Mouse (Mus musculus) MEL (cell line): ENCODE data around the gene Baiap2. TPM values are rescaled to one million over a fixed set of nuclear protein-coding genes. Genes with fewer than 3 reads are reported as not detected.

Source experiments
- DNase-seq: peaks from one replicate; pipeline ENCODE4 v3.0.0; 2011; ENCODE audit warnings: low read depth, low spot score
- H3K27ac ChIP-seq: 2 replicates; pipeline ENCODE4 v1.5.1; 2012; ENCODE audit warnings: low read depth, mild to moderate bottlenecking, control low read depth, low read length, moderate library complexity; ENCODE audit not compliant: control insufficient read depth
- H3K27me3 ChIP-seq, 2 experiments: fragments of 150-350 bp in 1 of 2; sonication (generic) in 1 of 2; 2 replicates each; pipeline ENCODE4 v1.6.1; 2012; ENCODE audit warnings: low read length in 2 of 2, mild to moderate bottlenecking in 2 of 2, improper control_type of control experiment in 1 of 2, moderate library complexity in 1 of 2; ENCODE audit not compliant: insufficient read depth in 2 of 2, control insufficient read depth in 1 of 2
- H3K36me3 ChIP-seq, 2 experiments: 2 replicates each; pipeline ENCODE4 v1.6.1; 2012 to 2014; ENCODE audit warnings: low read length in 2 of 2, improper control_type of control experiment in 1 of 2, inconsistent platforms in 1 of 2, mild to moderate bottlenecking in 1 of 2; ENCODE audit not compliant: insufficient read depth in 2 of 2, control insufficient read depth in 1 of 2
- H3K4me1 ChIP-seq, 2 experiments: fragments of 150-350 bp in 1 of 2; sonication (generic) in 1 of 2; 2 replicates each; pipeline ENCODE4 v1.6.1; 2012; ENCODE audit warnings: low read length in 2 of 2, improper control_type of control experiment in 1 of 2, mild to moderate bottlenecking in 1 of 2; ENCODE audit not compliant: insufficient read depth in 2 of 2, control insufficient read depth in 1 of 2
- H3K4me3 ChIP-seq, 2 experiments: fragments of 150-350 bp in 1 of 2; sonication (generic) in 1 of 2; 2 replicates each; pipeline ENCODE4 v1.5.1; 2012; ENCODE audit warnings: low read depth in 2 of 2, low read length in 2 of 2, mild to moderate bottlenecking in 2 of 2, moderate library complexity in 2 of 2, control low read depth in 1 of 2, improper control_type of control experiment in 1 of 2; ENCODE audit not compliant: control insufficient read depth in 1 of 2, insufficient read depth in 1 of 2
- H3K79me2 ChIP-seq: 2 replicates; pipeline ENCODE4 v1.6.1; 2012; ENCODE audit warnings: mild to moderate bottlenecking, low read length, moderate library complexity; ENCODE audit not compliant: control insufficient read depth, poor library complexity, insufficient read depth
- H3K9ac ChIP-seq: 2 replicates; pipeline ENCODE4 v1.6.1; 2012; ENCODE audit warnings: low read depth, mild to moderate bottlenecking, control low read depth, low read length, moderate library complexity; ENCODE audit not compliant: control insufficient read depth, poor library complexity, severe bottlenecking
- H3K9me3 ChIP-seq: fragments of 150-350 bp; sonication (generic); replicated peaks from 2 replicates; pipeline ENCODE4 v1.6.1; 2012; ENCODE audit warnings: mild to moderate bottlenecking, low read length, improper control_type of control experiment, moderate library complexity; ENCODE audit not compliant: insufficient read depth
- CHD1 ChIP-seq: IDR thresholded peaks from 2 replicates; pipeline ENCODE4 v1.6.1; 2012; ENCODE audit warnings: low read depth, mild to moderate bottlenecking, inconsistent platforms, low read length, improper control_type of control experiment
- CTCF ChIP-seq, 3 experiments: IDR thresholded peaks in 2 of 3; conservative IDR thresholded peaks in 1 of 3; 2 replicates each; pipeline ENCODE4 v1.5.1; 2011 to 2012; ENCODE audit warnings: low read length in 3 of 3, low read depth in 2 of 3, mild to moderate bottlenecking in 2 of 3, improper control_type of control experiment in 1 of 3, inconsistent platforms in 1 of 3, mixed read lengths in 1 of 3, moderate library complexity in 1 of 3; ENCODE audit not compliant: control insufficient read depth in 1 of 3, insufficient read depth in 1 of 3, poor library complexity in 1 of 3, severe bottlenecking in 1 of 3
- ETS1 ChIP-seq: IDR thresholded peaks from 2 replicates; pipeline ENCODE4 v1.6.1; 2012; ENCODE audit warnings: low read depth, mild to moderate bottlenecking, inconsistent platforms, low read length, improper control_type of control experiment, moderate library complexity
- GABPA ChIP-seq: IDR thresholded peaks from 2 replicates; pipeline ENCODE4 v1.6.1; 2012; ENCODE audit warnings: low read depth, mild to moderate bottlenecking, inconsistent platforms, low read length, improper control_type of control experiment, moderate library complexity
- GATA1 ChIP-seq: IDR thresholded peaks from 2 replicates; pipeline ENCODE4 v1.6.1; 2011; ENCODE audit warnings: low read depth, low read length, improper control_type of control experiment
- JUND ChIP-seq: IDR thresholded peaks from 2 replicates; pipeline ENCODE4 v1.6.1; 2011; ENCODE audit warnings: low read depth, mild to moderate bottlenecking, improper control_type of control experiment, low read length
- MAX ChIP-seq: IDR thresholded peaks from 2 replicates; pipeline ENCODE4 v1.6.1; 2011; ENCODE audit warnings: low read length, improper control_type of control experiment
- MEF2A ChIP-seq: IDR thresholded peaks from 2 replicates; pipeline ENCODE4 v1.6.1; 2014; ENCODE audit warnings: low read depth, mild to moderate bottlenecking, inconsistent platforms, low read length, improper control_type of control experiment; ENCODE audit not compliant: poor library complexity, insufficient replicate concordance, severe bottlenecking; ENCODE audit errors: extremely low read depth
- MYB ChIP-seq: IDR thresholded peaks from 2 replicates; pipeline ENCODE4 v1.6.1; 2011; ENCODE audit warnings: mild to moderate bottlenecking, low read depth, low read length, improper control_type of control experiment
- MYC ChIP-seq: IDR thresholded peaks from 2 replicates; pipeline ENCODE4 v1.6.1; 2011; ENCODE audit warnings: low read depth, mild to moderate bottlenecking, low read length, improper control_type of control experiment, moderate library complexity
- POLR2AphosphoS2 ChIP-seq: IDR thresholded peaks from 2 replicates; pipeline ENCODE4 v1.6.1; 2011; ENCODE audit warnings: low read length, improper control_type of control experiment
- POLR2AphosphoS5 ChIP-seq: IDR thresholded peaks from 2 replicates; pipeline ENCODE4 v1.6.1; 2012; ENCODE audit warnings: low read depth, borderline replicate concordance, mild to moderate bottlenecking, inconsistent platforms, low read length, moderate library complexity, mixed read lengths
- RCOR1 ChIP-seq: IDR thresholded peaks from 2 replicates; pipeline ENCODE4 v1.6.1; 2012; ENCODE audit warnings: low read depth, mild to moderate bottlenecking, inconsistent platforms, low read length, improper control_type of control experiment
- SIN3A ChIP-seq: IDR thresholded peaks from 2 replicates; pipeline ENCODE4 v1.6.1; 2012; ENCODE audit warnings: low read length, improper control_type of control experiment, inconsistent platforms
- USF1 ChIP-seq: IDR thresholded peaks from 2 replicates; pipeline ENCODE4 v1.6.1; 2014; ENCODE audit warnings: low read depth, mild to moderate bottlenecking, inconsistent platforms, low read length, improper control_type of control experiment, moderate library complexity
- USF2 ChIP-seq, 2 experiments: IDR thresholded peaks; 2 replicates each; pipeline ENCODE4 v1.6.1; 2011 to 2012; ENCODE audit warnings: improper control_type of control experiment in 2 of 2, low read length in 2 of 2, borderline replicate concordance in 1 of 2, inconsistent platforms in 1 of 2, low read depth in 1 of 2, mild to moderate bottlenecking in 1 of 2; ENCODE audit not compliant: insufficient read depth in 1 of 2
- ZNF384 ChIP-seq: IDR thresholded peaks from 2 replicates; pipeline ENCODE4 v1.6.1; 2012; ENCODE audit warnings: low read depth, mild to moderate bottlenecking, inconsistent platforms, low read length, improper control_type of control experiment
- polyA plus RNA-seq, 2 experiments: library from polyadenylated mRNA; stranded (reverse) in 1 of 2; unstranded in 1 of 2; fragments of >175 nt in 1 of 2; fragments of >200 nt in 1 of 2; gene quantifications; 2 replicates each; pipeline versions ENCODE4 v1.2.1 to v1.2.4; 2012; ENCODE audit warnings: low replicate concordance in 2 of 2, low read depth in 1 of 2; ENCODE audit not compliant: insufficient read length in 2 of 2, insufficient read depth in 1 of 2, missing spikeins in 1 of 2
- total RNA-seq: library from RNA; depleted of rRNA; stranded (reverse); fragments of 300-350 nt; gene quantifications from 2 replicates; pipeline ENCODE4 v1.2.3, GENCODE M21; 2012

The Baiap2 gene
- total and polyA plus RNA-seq, 3 experiments, result 27.5 to 31.3 TPM; not detected in 1

DNA sequence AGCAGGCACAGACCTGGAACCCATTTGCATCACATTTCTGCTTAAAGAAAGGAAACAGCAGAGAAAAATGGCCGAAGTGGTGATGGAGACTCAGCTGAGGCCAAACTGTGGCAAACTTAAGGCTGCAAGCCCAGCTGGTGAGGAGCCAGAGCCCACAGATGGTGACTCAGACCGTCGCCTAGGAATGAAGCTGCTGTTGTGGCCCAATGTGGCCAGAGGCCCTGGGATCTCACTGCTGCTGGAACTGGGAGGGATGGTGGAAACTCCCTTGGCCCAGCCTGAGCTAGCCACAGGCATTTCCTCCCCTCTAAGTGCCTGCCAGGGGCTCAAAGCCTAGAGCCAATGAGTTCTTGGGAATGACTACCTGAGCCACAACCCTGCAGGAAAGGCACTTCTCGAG, 9.4 kb upstream of the Baiap2 start:
- Histone ChIP-seq H3K4me3 (no peak overlapping the region), H3K9ac (no peak overlapping the region), H3K79me2 (no peaks in the 10 kb centered on the region; the same call in 1 of the 2 replicates), H3K27me3 (no peaks in the 10 kb centered on the region), H3K4me1 (0 out of 4 replicates have a peak, but pooled peaks cover 0 to 4% of the 10 kb centered on the region in 2 experiments), H3K27ac (no peak overlapping the region), H3K9me3 (no peaks in the 10 kb centered on the region), H3K36me3 (0 out of 4 replicates have a peak, but pooled peaks cover 0 to 3% of the 10 kb centered on the region in 2 experiments)
- DNase-seq, result no peak
- TF ChIP-seq USF1, result no peak
- no peak for TF ChIP-seq GABPA
- no peak for TF ChIP-seq JUND
- TF ChIP-seq MEF2A, result no peak

DNA sequence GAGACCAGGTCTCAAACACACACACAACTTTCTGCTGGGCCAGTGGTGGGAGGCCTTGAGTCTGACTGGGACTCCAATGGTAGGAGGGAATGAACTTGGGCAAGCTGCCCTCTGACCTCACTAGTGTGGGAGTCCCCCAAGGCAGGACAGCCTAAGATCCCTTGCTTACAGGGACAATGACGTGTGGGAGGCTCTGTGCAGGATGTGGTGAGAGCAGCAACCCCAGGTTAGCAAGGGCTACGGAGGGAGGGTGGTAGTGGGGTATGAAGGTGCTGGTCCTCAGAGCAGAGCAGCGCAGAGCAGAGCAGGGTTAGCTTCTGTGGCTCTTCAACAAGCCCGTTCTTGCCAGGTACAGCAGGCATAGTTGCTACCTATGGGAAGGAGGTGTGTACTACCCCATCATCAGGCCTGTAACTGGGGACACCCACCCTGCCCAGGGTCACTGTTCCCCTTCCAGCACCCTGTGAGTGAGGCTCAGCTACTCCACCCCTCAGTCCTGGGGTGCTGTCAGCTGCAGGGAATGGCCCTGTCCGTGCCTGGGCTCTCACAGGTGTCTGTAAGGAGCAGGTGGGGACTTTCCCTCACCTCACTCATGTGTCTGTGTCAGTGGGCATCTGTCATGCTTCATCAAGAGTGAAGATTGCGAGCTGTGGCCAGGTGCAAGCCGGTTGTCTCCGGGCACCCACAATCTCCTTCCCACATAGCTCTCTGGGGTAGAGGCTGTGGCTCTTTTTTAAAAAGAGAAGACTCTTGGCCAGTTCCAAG, 8.6 kb upstream of the Baiap2 start:
- TF ChIP-seq JUND (no peak), ETS1 (no peak), RCOR1 (no peak), MAX (no peak), MEF2A (no peak), GATA1 (no peak), CHD1 (no peak), MYC (no peak), POLR2AphosphoS5 (no peak), POLR2AphosphoS2 (no peak), CTCF (IDR thresholded peaks at IDR 0.05 in 2 of 3, conservative IDR thresholded peaks at IDR 0.05 in 1 of 3; ENCODE audit: control insufficient read depth in 1 of 3, insufficient read depth in 1 of 3, low read depth in 2 of 3, low read length in 3 of 3, poor library complexity in 1 of 3, severe bottlenecking in 1 of 3) (no peak), SIN3A (no peak), USF2 (IDR thresholded peaks at IDR 0.05; ENCODE audit: borderline replicate concordance in 1 of 2, insufficient read depth in 1 of 2, low read depth in 1 of 2, low read length in 2 of 2) (no peak), ZNF384 (no peak), MYB (no peak)
- Histone ChIP-seq H3K27ac (no peak overlapping the region), H3K4me3 (no peak overlapping the region), H3K9me3 (no peaks in the 10 kb centered on the region), H3K36me3 (0 out of 4 replicates have a peak, but pooled peaks cover 0 to 3% of the 10 kb centered on the region in 2 experiments), H3K4me1 (0 out of 4 replicates have a peak, but pooled peaks cover 0 to 4% of the 10 kb centered on the region in 2 experiments), H3K9ac (no peak overlapping the region), H3K79me2 (no peaks in the 10 kb centered on the region), H3K27me3 (no peaks in the 10 kb centered on the region)
- DNase-seq, result no peak
